Comparison of ENCODE assay signal across 19 mouse cellular contexts in the genomic region with DNA sequence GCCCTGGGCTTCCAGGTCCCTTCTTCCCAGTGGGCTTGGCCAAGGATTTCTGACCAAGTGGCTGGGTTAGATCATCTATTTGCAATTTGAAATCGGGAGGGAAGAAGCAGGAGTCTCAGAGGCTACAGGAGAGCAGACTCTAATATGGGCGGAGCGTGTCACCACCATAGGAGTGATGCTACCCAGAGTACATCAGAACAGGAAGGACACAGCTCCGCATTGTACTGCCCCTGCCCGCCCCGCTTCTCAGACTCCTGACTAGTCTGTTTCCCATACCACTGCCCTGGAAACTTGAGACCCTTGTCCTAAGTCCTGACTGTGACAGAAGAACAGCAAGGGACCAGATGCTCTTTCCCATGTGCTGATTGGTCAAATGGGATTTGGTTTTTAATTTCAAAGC. TPM values are rescaled to one million over a fixed set of nuclear protein-coding genes. Genes with fewer than 3 reads are reported as not detected.
DNase-seq lines count a peak whose midpoint lies in the region; ATAC-seq and TF ChIP-seq lines count a peak whose summit lies in the region.
"Had no signal": no experiment of that assay in that cellular context is flagged by ENCODE, and none has a peak within 500 bp of the region (broad histone marks: within the 10 kb centered on the region; RNA-seq: fewer than 3 reads in every experiment).

No protein-coding gene starts in this region.

- no peak for DNase-seq in heart, postnatal 14 days
- no peak for DNase-seq in midbrain, embryonic 10.5 days (ENCODE audit: low spot score)
- no peak for DNase-seq in midbrain, postnatal 0 days (ENCODE audit: low spot score)
- DNase-seq in embryo, embryonic 10 days (ENCODE audit: low spot score), result peak; percentile 78
- DNase-seq in embryonic facial prominence, embryonic 10.5 days (ENCODE audit: low spot score), result peak; percentile 73
- no peak for DNase-seq in frontal cortex, postnatal 25 days (ENCODE audit: low spot score in 2 of 2)
- no peak for DNase-seq in cerebellum, adult 18-20 months
- DNase-seq: cerebellum, adult 9-11 months; kidney, adult 2 months; kidney, postnatal 14 days; lung, postnatal 10 days; right cerebral cortex, adult 18-20 months; thymus, postnatal 36 days had no signal

- no peak overlapping the region for H3K9ac ChIP-seq in heart, embryonic 12.5 days
- H3K9ac ChIP-seq in midbrain, postnatal 0 days (replicated peaks; ENCODE audit: low read length, poor library complexity, severe bottlenecking), result no peak overlapping the region
- H3K9ac ChIP-seq: liver, embryonic 15.5 days had no signal

- no peaks in the 10 kb centered on the region for H3K36me3 ChIP-seq in heart, embryonic 12.5 days
- H3K36me3 ChIP-seq in midbrain, embryonic 10.5 days, result peaks cover 71% of the 10 kb centered on the region
- no peaks in the 10 kb centered on the region for H3K36me3 ChIP-seq in midbrain, postnatal 0 days (ENCODE audit: insufficient read depth, low read length)
- H3K36me3 ChIP-seq in embryonic facial prominence, embryonic 10.5 days (replicated peaks), result peaks cover 76% of the 10 kb centered on the region
- H3K36me3 ChIP-seq: liver, embryonic 15.5 days had no signal

- no peak overlapping the region for H3K4me3 ChIP-seq in heart, embryonic 12.5 days
- H3K4me3 ChIP-seq in midbrain, embryonic 10.5 days, result peak overlapping the region; percentile 34; the same call in 1 of the 2 replicates
- H3K4me3 ChIP-seq in midbrain, postnatal 0 days (ENCODE audit: low read depth, low read length), result no peak overlapping the region
- H3K4me3 ChIP-seq in embryonic facial prominence, embryonic 10.5 days, result 0 out of 2 replicates have a peak overlapping the region, but pooled peaks have one; percentile 13
- H3K4me3 ChIP-seq: liver, embryonic 15.5 days; myocyte had no signal

- H3K27ac ChIP-seq in heart, embryonic 12.5 days (ENCODE audit: poor library complexity, severe bottlenecking), result peak overlapping the region; percentile 32; the same call in 1 of the 2 replicates
- H3K27ac ChIP-seq in midbrain, embryonic 10.5 days (replicated peaks), result peak overlapping the region; percentile 91
- no peak overlapping the region for H3K27ac ChIP-seq in midbrain, postnatal 0 days (ENCODE audit: low read depth, low read length)
- H3K27ac ChIP-seq in embryonic facial prominence, embryonic 10.5 days (replicated peaks), result peak overlapping the region; percentile 88
- H3K27ac ChIP-seq: liver, embryonic 15.5 days had no signal

- peak; percentile 85 for ATAC-seq in heart, embryonic 12.5 days (ENCODE audit: insufficient number of reproducible peaks, low FRiP score)
- no peak for ATAC-seq in midbrain, postnatal 0 days (ENCODE audit: low FRiP score)

- peak overlapping the region; percentile 13; the same call in 1 of the 2 replicates for H3K4me2 ChIP-seq in heart, embryonic 12.5 days
- no peak overlapping the region for H3K4me2 ChIP-seq in midbrain, postnatal 0 days (ENCODE audit: low read depth, low read length, poor library complexity, severe bottlenecking)
- H3K4me2 ChIP-seq: liver, embryonic 15.5 days had no signal

- WGBS in heart, embryonic 12.5 days, result 12% methylated on average over 6 of the region's 6 CpGs
- 31% methylated on average over 6 of the region's 6 CpGs for WGBS in midbrain, embryonic 10.5 days
- WGBS in midbrain, postnatal 0 days, result 56% methylated on average over 6 of the region's 6 CpGs
- WGBS in embryonic facial prominence, embryonic 10.5 days, result 19% methylated on average over 6 of the region's 6 CpGs

- peaks cover 50% of the 10 kb centered on the region for H3K4me1 ChIP-seq in heart, embryonic 12.5 days (replicated peaks)
- H3K4me1 ChIP-seq in midbrain, embryonic 10.5 days, result peaks cover 100% of the 10 kb centered on the region
- H3K4me1 ChIP-seq in midbrain, postnatal 0 days (ENCODE audit: insufficient read depth, low read length), result peaks cover 5% of the 10 kb centered on the region; the same call in 1 of the 2 replicates
- peaks cover 98% of the 10 kb centered on the region for H3K4me1 ChIP-seq in embryonic facial prominence, embryonic 10.5 days

- no peak for TF ChIP-seq CTCF in midbrain, postnatal 0 days (IDR thresholded peaks at IDR 0.05)

- no peaks in the 10 kb centered on the region for H3K9me3 ChIP-seq in heart, embryonic 12.5 days (replicated peaks)
- H3K9me3 ChIP-seq in midbrain, embryonic 10.5 days (replicated peaks), result no peaks in the 10 kb centered on the region
- no peaks in the 10 kb centered on the region for H3K9me3 ChIP-seq in midbrain, postnatal 0 days (ENCODE audit: low read length)
- H3K9me3 ChIP-seq in embryonic facial prominence, embryonic 10.5 days, result no peaks in the 10 kb centered on the region
- H3K9me3 ChIP-seq: liver, embryonic 15.5 days had no signal

- intact Hi-C loops in heart, postnatal 14 days (cut with DNase I), result no loop called here

- peaks cover 25% of the 10 kb centered on the region for H3K27me3 ChIP-seq in heart, embryonic 12.5 days (replicated peaks)
- H3K27me3 ChIP-seq in midbrain, embryonic 10.5 days (ENCODE audit: low read depth, poor library complexity, severe bottlenecking), result no peaks in the 10 kb centered on the region
- H3K27me3 ChIP-seq in midbrain, postnatal 0 days (ENCODE audit: insufficient read depth, low read length), result no peaks in the 10 kb centered on the region
- H3K27me3 ChIP-seq in embryonic facial prominence, embryonic 10.5 days (replicated peaks; ENCODE audit: low read depth, poor library complexity, severe bottlenecking), result no peaks in the 10 kb centered on the region

RNA-seq across cellular contexts. Expression of a gene that starts 16.6 kb away (rescaled TPM):
- 4.8 and 5.5 TPM in 2 replicates for polyA plus RNA-seq in heart, embryonic 12.5 days (2016; fragmentation: Nextera tagmentation; extraction: Ambion mirVana)
- under 1 TPM; 0.22 to 0.24 TPM for total RNA-seq in heart, postnatal 14 days (2021)
- 334 and 450 TPM in 2 replicates for polyA plus RNA-seq in midbrain, embryonic 10.5 days (2016; fragmentation: Nextera tagmentation; extraction: Ambion mirVana)
- 5.3 and 7.7 TPM in 2 replicates for total RNA-seq in midbrain, postnatal 0 days (2014; rRNA removed)
- 6.4 and 6.6 TPM in 2 replicates for polyA plus RNA-seq in midbrain, postnatal 0 days (2015; fragmentation: Nextera tagmentation; extraction: Ambion mirVana)
- polyA plus RNA-seq in embryonic facial prominence, embryonic 10.5 days (2016; fragmentation: Nextera tagmentation; extraction: Ambion mirVana), result 167 and 281 TPM in 2 replicates
- total RNA-seq: hematopoietic stem cell, adult 5-6 weeks; megakaryocyte, adult 5-6 weeks had no signal
- polyA plus RNA-seq: myocyte; small intestine, adult 2 months had no signal

RNA-seq across cellular contexts. Expression of a gene that starts 37.5 kb away (rescaled TPM):
- polyA plus RNA-seq in heart, embryonic 12.5 days (2016; fragmentation: Nextera tagmentation; extraction: Ambion mirVana), result 5.0 and 5.8 TPM in 2 replicates
- 1 to 10 TPM; 3.4 to 3.6 TPM for total RNA-seq in heart, postnatal 14 days (2021)
- 7.2 and 7.9 TPM in 2 replicates for polyA plus RNA-seq in midbrain, embryonic 10.5 days (2016; fragmentation: Nextera tagmentation; extraction: Ambion mirVana)
- total RNA-seq in midbrain, postnatal 0 days (2014; rRNA removed), result 7.5 and 8.0 TPM in 2 replicates
- polyA plus RNA-seq in midbrain, postnatal 0 days (2015; fragmentation: Nextera tagmentation; extraction: Ambion mirVana), result 7.0 and 7.7 TPM in 2 replicates
- 8.2 and 8.3 TPM in 2 replicates for polyA plus RNA-seq in embryonic facial prominence, embryonic 10.5 days (2016; fragmentation: Nextera tagmentation; extraction: Ambion mirVana)

RNA-seq across cellular contexts. Expression of a gene that starts 56.3 kb away (rescaled TPM):
- polyA plus RNA-seq in heart, embryonic 12.5 days (2016; fragmentation: Nextera tagmentation; extraction: Ambion mirVana), result 12.9 and 13.0 TPM in 2 replicates
- 10 to 100 TPM in 1 of 2 experiments, 1 to 10 TPM in 1; 8.6 to 10.5 TPM for total RNA-seq in heart, postnatal 14 days (2021)
- 8.9 and 12.6 TPM in 2 replicates for polyA plus RNA-seq in midbrain, embryonic 10.5 days (2016; fragmentation: Nextera tagmentation; extraction: Ambion mirVana)
- 46.6 and 52.9 TPM in 2 replicates for total RNA-seq in midbrain, postnatal 0 days (2014; rRNA removed)
- 11.1 and 11.9 TPM in 2 replicates for polyA plus RNA-seq in midbrain, postnatal 0 days (2015; fragmentation: Nextera tagmentation; extraction: Ambion mirVana)
- 9.7 and 11.5 TPM in 2 replicates for polyA plus RNA-seq in embryonic facial prominence, embryonic 10.5 days (2016; fragmentation: Nextera tagmentation; extraction: Ambion mirVana)

Comparison
In these comparisons a context has a peak if more than half of its experiments do, and no peak if none do; other contexts are left out.
1. H3K4me3 ChIP-seq: peak in midbrain, embryonic 10.5 days (single experiment) and embryonic facial prominence, embryonic 10.5 days (single experiment); none in heart, embryonic 12.5 days (single experiment) and midbrain, postnatal 0 days (single experiment).
2. RNA of a gene that starts 16.6 kb away (polyA plus RNA-seq): 334 to 450 TPM in midbrain, embryonic 10.5 days and 167 to 281 TPM in embryonic facial prominence, embryonic 10.5 days; 6.4 to 6.6 TPM in midbrain, postnatal 0 days and 4.8 to 5.5 TPM in heart, embryonic 12.5 days; every median in the first group is over 10 times any median in the second.
3. DNase-seq: peak in embryo, embryonic 10 days (single experiment) and embryonic facial prominence, embryonic 10.5 days (single experiment); none in heart, postnatal 14 days (0 of 2), midbrain, embryonic 10.5 days (single experiment), midbrain, postnatal 0 days (single experiment), frontal cortex, postnatal 25 days (0 of 2) and cerebellum, adult 18-20 months (0 of 2).